Comparison of ENCODE assay signal across 9 mouse cellular contexts in genomic region chr11:7062566-7062965, GRCm38 (mm10). TPM values are rescaled to one million over a fixed set of nuclear protein-coding genes. Genes with fewer than 3 reads are reported as not detected.
DNase-seq lines count a peak whose midpoint lies in the region; ATAC-seq and TF ChIP-seq lines count a peak whose summit lies in the region.
"Had no signal": no experiment of that assay in that cellular context is flagged by ENCODE, and none has a peak within 500 bp of the region (broad histone marks: within the 10 kb centered on the region; RNA-seq: fewer than 3 reads in every experiment).

No protein-coding gene starts in this region.

- DNase-seq in cerebellum, adult 9-11 months: peak; percentile 68
- DNase-seq in cerebellum, adult 11 months: no peak
- no peak for DNase-seq in lung, embryonic 14.5 days
- no peak for DNase-seq in lung, postnatal 14 days
- DNase-seq in hindbrain, postnatal 0 days (ENCODE audit: low spot score): peak; percentile 35
- no peak for DNase-seq in spleen, postnatal 10 days (ENCODE audit: low spot score in 2 of 2)
- DNase-seq in thymus, postnatal 10 days (ENCODE audit: low spot score in 2 of 2): no peak

- no peak overlapping the region for H3K27ac ChIP-seq in lung, embryonic 14.5 days (ENCODE audit: low read depth)
- H3K27ac ChIP-seq in hindbrain, postnatal 0 days: peak overlapping the region; percentile 71; the same call in 1 of the 2 replicates
- H3K27ac ChIP-seq in olfactory bulb, adult 2 months (ENCODE audit: insufficient read depth, low read depth, low read length): no peak overlapping the region

- H3K27me3 ChIP-seq in lung, embryonic 14.5 days (ENCODE audit: insufficient read depth, low read length): peaks cover 56% of the 10 kb centered on the region
- H3K27me3 ChIP-seq in hindbrain, postnatal 0 days (ENCODE audit: insufficient read depth, low read length): no peaks in the 10 kb centered on the region

- ATAC-seq in lung, embryonic 14.5 days (ENCODE audit: insufficient read depth): no peak
- peak; percentile 6; the same call in 1 of the 2 replicates for ATAC-seq in hindbrain, postnatal 0 days
- ATAC-seq: activated CD4-positive, CD25-positive, alpha-beta regulatory T cell, adult 4 months had no signal

- WGBS in lung, embryonic 14.5 days: 11% methylated on average over 10 of the region's 10 CpGs
- WGBS in hindbrain, postnatal 0 days: 8% methylated on average over 10 of the region's 10 CpGs
- 11% methylated on average over 10 of the region's 10 CpGs for WGBS in olfactory bulb, adult 2 months

- peak overlapping the region; percentile 86 for H3K4me2 ChIP-seq in lung, embryonic 14.5 days
- peak overlapping the region; percentile 89 for H3K4me2 ChIP-seq in hindbrain, postnatal 0 days (ENCODE audit: low read depth, low read length)

- no peak overlapping the region for H3K9ac ChIP-seq in lung, embryonic 14.5 days
- H3K9ac ChIP-seq in hindbrain, postnatal 0 days (replicated peaks; ENCODE audit: low read length): peak overlapping the region; percentile 76

- H3K4me3 ChIP-seq in lung, embryonic 14.5 days (ENCODE audit: low read depth, low read length): peak overlapping the region; percentile 45
- peak overlapping the region; percentile 71 for H3K4me3 ChIP-seq in hindbrain, postnatal 0 days (ENCODE audit: low read length)
- H3K4me3 ChIP-seq in olfactory bulb, adult 2 months (ENCODE audit: insufficient read depth, low read depth, low read length): peak overlapping the region; percentile 84

- no peaks in the 10 kb centered on the region for H3K9me3 ChIP-seq in lung, embryonic 14.5 days (ENCODE audit: low read depth, low read length)
- H3K9me3 ChIP-seq in hindbrain, postnatal 0 days (ENCODE audit: low read length): no peaks in the 10 kb centered on the region

- no peak for TF ChIP-seq POLR2A in olfactory bulb, adult 2 months (IDR thresholded peaks at IDR 0.05; ENCODE audit: insufficient read depth, low read depth, low read length)

- H3K4me1 ChIP-seq in lung, embryonic 14.5 days (ENCODE audit: insufficient read depth): peaks cover 2% of the 10 kb centered on the region; the same call in 1 of the 2 replicates
- H3K4me1 ChIP-seq in hindbrain, postnatal 0 days (ENCODE audit: insufficient read depth, low read length): peaks cover 2% of the 10 kb centered on the region
- H3K4me1 ChIP-seq in olfactory bulb, adult 2 months (ENCODE audit: control insufficient read depth, insufficient read depth, low read length): peaks cover 32% of the 10 kb centered on the region

- no peaks in the 10 kb centered on the region for H3K36me3 ChIP-seq in lung, embryonic 14.5 days (ENCODE audit: insufficient read depth)
- no peaks in the 10 kb centered on the region for H3K36me3 ChIP-seq in hindbrain, postnatal 0 days (ENCODE audit: insufficient read depth, low read length)

- TF ChIP-seq CTCF in lung, embryonic 14.5 days (IDR thresholded peaks at IDR 0.05; ENCODE audit: low read depth): no peak
- TF ChIP-seq CTCF in hindbrain, postnatal 0 days (IDR thresholded peaks at IDR 0.05; ENCODE audit: low read depth): no peak
- no peak for TF ChIP-seq CTCF in olfactory bulb, adult 2 months (IDR thresholded peaks at IDR 0.05; ENCODE audit: insufficient read depth, low read depth, low read length)

RNA-seq across cellular contexts. Expression of gene Adcy1, which starts 0.7 kb away (rescaled TPM):
- 1.5 TPM in 2 replicates for polyA plus RNA-seq in lung, embryonic 14.5 days (2014; fragmentation: Nextera tagmentation; extraction: Ambion mirVana)
- 182 TPM in 2 replicates for total RNA-seq in hindbrain, postnatal 0 days (2014; rRNA removed)
- polyA plus RNA-seq in hindbrain, postnatal 0 days (2015; fragmentation: Nextera tagmentation; extraction: Ambion mirVana): 14.4 and 14.9 TPM in 2 replicates
- not detected in 2 replicates for polyA plus RNA-seq in olfactory bulb, adult 2 months (2012; ENCODE audit: insufficient read depth, insufficient read length, low replicate concordance, missing spikeins)

Comparison
In these comparisons a context has a peak if more than half of its experiments do, and no peak if none do; other contexts are left out.
1. DNase-seq: peak in cerebellum, adult 9-11 months (single experiment) and hindbrain, postnatal 0 days (single experiment); none in cerebellum, adult 11 months (single experiment), lung, embryonic 14.5 days (single experiment), lung, postnatal 14 days (single experiment), spleen, postnatal 10 days (0 of 2) and thymus, postnatal 10 days (0 of 2).
2. Peak in every context shown above with its lines, with median percentiles within 50 percentile points of each other: H3K4me3 ChIP-seq.